In genomic region chr17:75172685-75173205, GRCm38 (mm10) we compare ENCODE assay signal across 29 mouse cellular contexts.
DNase-seq lines count a peak whose midpoint lies in the region; ATAC-seq and TF ChIP-seq lines count a peak whose summit lies in the region.
"Had no signal": no experiment of that assay in that cellular context is flagged by ENCODE, and none has a peak within 500 bp of the region (broad histone marks: within the 10 kb centered on the region; RNA-seq: fewer than 3 reads in every experiment).

No protein-coding gene starts in this region.

- ATAC-seq in kidney, embryonic 16.5 days (ENCODE audit: low FRiP score, low TSS enrichment), result no peak
- ATAC-seq: activated CD4-positive, CD25-positive, alpha-beta regulatory T cell, adult 4 months; CD4-positive, CD25-positive, alpha-beta regulatory T cell, adult 4 months; forebrain, embryonic 14.5 days; forebrain, postnatal 0 days; hindbrain, postnatal 0 days; inflammation-experienced regulatory T-cells, adult 6 months; Patski had no signal

- no peak for TF ChIP-seq POLR2A in kidney, adult 2 months (IDR thresholded peaks at IDR 0.05; ENCODE audit: low read depth, low read length)

- H3K27me3 ChIP-seq in kidney, adult 2 months (replicated peaks; ENCODE audit: control insufficient read depth, insufficient read depth, low read length), result no peaks in the 10 kb centered on the region
- H3K27me3 ChIP-seq in kidney, embryonic 16.5 days (ENCODE audit: insufficient read depth, low read length), result no peaks in the 10 kb centered on the region
- no peaks in the 10 kb centered on the region for H3K27me3 ChIP-seq in limb, embryonic 10.5 days (ENCODE audit: low read depth, poor library complexity, severe bottlenecking)
- H3K27me3 ChIP-seq: heart, embryonic 13.5 days; Patski had no signal

- in situ Hi-C loops in ES-E14 (cut with MboI; ENCODE audit: low sequenced_read_pairs in 2 of 2, unreplicated experiment in 2 of 2), result no loop called here

- H3K4me3 ChIP-seq in kidney, adult 2 months (ENCODE audit: insufficient read depth, low read depth, low read length), result no peak overlapping the region
- no peak overlapping the region for H3K4me3 ChIP-seq in kidney, embryonic 16.5 days (ENCODE audit: low read length)
- no peak overlapping the region for H3K4me3 ChIP-seq in ES-E14 (ENCODE audit: insufficient read depth in 1 of 2, low read depth in 1 of 2, low read length in 2 of 2, poor library complexity in 1 of 2, severe bottlenecking in 1 of 2)
- H3K4me3 ChIP-seq in limb, embryonic 10.5 days, result no peak overlapping the region
- H3K4me3 ChIP-seq: forebrain, embryonic 10.5 days; gastrocnemius, adult 2 months; heart, embryonic 10.5 days; heart, embryonic 13.5 days had no signal

- DNase-seq in kidney, adult 2 months, result peak; percentile 59
- peak; percentile 9 to 38 for DNase-seq in kidney, postnatal 36 days
- DNase-seq in kidney, adult 18-20 months, result no peak
- DNase-seq in ES-E14 (ENCODE audit: low read depth, low spot score), result peak; percentile 9
- peak; percentile 36 for DNase-seq in ZHBTc4 (ENCODE audit: low read depth, low spot score)
- DNase-seq in limb, embryonic 10.5 days (ENCODE audit: low spot score), result no peak
- DNase-seq: adrenal gland, adult 8-10 months; adrenal gland, postnatal 25 days; cerebellum, adult 11-12 months; cerebellum, adult 8-10 months; cerebellum, postnatal 14 days; forebrain, postnatal 0 days; gastrocnemius, adult 2 months; gastrocnemius, postnatal 14 days; heart, adult 18-20 months; heart, postnatal 14 days; heart, postnatal 4 days had no signal

- H3K36me3 ChIP-seq in kidney, adult 2 months (ENCODE audit: control insufficient read depth, insufficient read depth, low read length), result no peaks in the 10 kb centered on the region
- no peaks in the 10 kb centered on the region for H3K36me3 ChIP-seq in kidney, embryonic 16.5 days (ENCODE audit: insufficient read depth, low read length)
- no peaks in the 10 kb centered on the region for H3K36me3 ChIP-seq in ES-E14 (ENCODE audit: control insufficient read depth, insufficient read depth, low read length, poor library complexity, severe bottlenecking)
- no peaks in the 10 kb centered on the region for H3K36me3 ChIP-seq in limb, embryonic 10.5 days
- H3K36me3 ChIP-seq: forebrain, embryonic 10.5 days; G1E; heart, embryonic 10.5 days; heart, embryonic 13.5 days had no signal

- TF ChIP-seq CTCF in kidney, adult 2 months (conservative IDR thresholded peaks at IDR 0.05; ENCODE audit: insufficient read depth, insufficient read length, low read depth, low read length), result no peak

- H3K27ac ChIP-seq in kidney, adult 2 months (ENCODE audit: insufficient read depth, low read depth, low read length), result no peak overlapping the region
- H3K27ac ChIP-seq in kidney, embryonic 16.5 days (ENCODE audit: low read length), result no peak overlapping the region
- no peak overlapping the region for H3K27ac ChIP-seq in ES-E14 (ENCODE audit: insufficient read depth, low read depth, low read length, poor library complexity, severe bottlenecking)
- H3K27ac ChIP-seq in limb, embryonic 10.5 days, result no peak overlapping the region
- H3K27ac ChIP-seq: forebrain, embryonic 10.5 days; gastrocnemius, adult 2 months; heart, embryonic 10.5 days; heart, embryonic 13.5 days; hindbrain, embryonic 14.5 days; hindbrain, postnatal 0 days had no signal

- 59% methylated on average over 7 of the region's 7 CpGs for WGBS in kidney, adult 2 months
- 80% methylated on average over 7 of the region's 7 CpGs for WGBS in kidney, embryonic 16.5 days
- WGBS in limb, embryonic 10.5 days, result 89% methylated on average over 7 of the region's 7 CpGs

- peaks cover 4% of the 10 kb centered on the region; the same call in 1 of the 2 replicates for H3K4me1 ChIP-seq in kidney, adult 2 months (ENCODE audit: control insufficient read depth, insufficient read depth, low read length)
- H3K4me1 ChIP-seq in kidney, embryonic 16.5 days (ENCODE audit: insufficient read depth, low read length), result peaks cover 4% of the 10 kb centered on the region; the same call in 1 of the 2 replicates
- H3K4me1 ChIP-seq in ES-E14 (ENCODE audit: control insufficient read depth in 2 of 2, insufficient read depth in 2 of 2, low read length in 2 of 2, poor library complexity in 1 of 2), result peaks cover 0 to 3% of the 10 kb centered on the region in 2 experiments; a peak in 1 of 4 replicates
- peaks cover 3% of the 10 kb centered on the region; the same call in 1 of the 2 replicates for H3K4me1 ChIP-seq in limb, embryonic 10.5 days

- no peak overlapping the region for H3K4me2 ChIP-seq in kidney, embryonic 16.5 days (replicated peaks; ENCODE audit: low read depth, low read length)
- H3K4me2 ChIP-seq: heart, embryonic 13.5 days; hindbrain, embryonic 14.5 days had no signal

- no peak overlapping the region for H3K9ac ChIP-seq in kidney, embryonic 16.5 days (replicated peaks; ENCODE audit: low read length)
- H3K9ac ChIP-seq in ES-E14 (ENCODE audit: insufficient read depth, low read depth, low read length, poor library complexity, severe bottlenecking), result no peak overlapping the region
- H3K9ac ChIP-seq: forebrain, postnatal 0 days; heart, embryonic 13.5 days; hindbrain, embryonic 14.5 days had no signal

- no peaks in the 10 kb centered on the region for H3K9me3 ChIP-seq in kidney, embryonic 16.5 days (ENCODE audit: low read length)
- no peaks in the 10 kb centered on the region for H3K9me3 ChIP-seq in ES-E14 (ENCODE audit: control insufficient read depth, insufficient read depth, low read depth, low read length)
- no peaks in the 10 kb centered on the region for H3K9me3 ChIP-seq in limb, embryonic 10.5 days (replicated peaks)
- H3K9me3 ChIP-seq: forebrain, embryonic 10.5 days; heart, embryonic 10.5 days; heart, embryonic 13.5 days had no signal

TF ChIP-seq in ES-E14, 5 proteins besides CTCF, POLR2A, EP300 and RAD21:
- TF ChIP-seq MAFK (IDR thresholded peaks at IDR 0.05; ENCODE audit: insufficient read depth, low read depth, low read length) (no peak), ZC3H11A (IDR thresholded peaks at IDR 0.05; ENCODE audit: borderline replicate concordance, low read depth, low read length) (no peak), ZNF384 (IDR thresholded peaks at IDR 0.05; ENCODE audit: low read depth, low read length) (no peak), CHD2 (IDR thresholded peaks at IDR 0.05; ENCODE audit: low read depth, low read length) (no peak), HCFC1 (IDR thresholded peaks at IDR 0.05; ENCODE audit: borderline replicate concordance, insufficient read depth, low read length) (no peak)

Comparison
In these comparisons a context has a peak if more than half of its experiments do, and no peak if none do; other contexts are left out.
1. DNase-seq: peak in kidney, adult 2 months (single experiment), kidney, postnatal 36 days (2 of 2), ES-E14 (single experiment) and ZHBTc4 (single experiment); none in kidney, adult 18-20 months (single experiment) and limb, embryonic 10.5 days (single experiment).